Mouse (Mus musculus): ENCODE results near the gene Bcl9.

DNA sequence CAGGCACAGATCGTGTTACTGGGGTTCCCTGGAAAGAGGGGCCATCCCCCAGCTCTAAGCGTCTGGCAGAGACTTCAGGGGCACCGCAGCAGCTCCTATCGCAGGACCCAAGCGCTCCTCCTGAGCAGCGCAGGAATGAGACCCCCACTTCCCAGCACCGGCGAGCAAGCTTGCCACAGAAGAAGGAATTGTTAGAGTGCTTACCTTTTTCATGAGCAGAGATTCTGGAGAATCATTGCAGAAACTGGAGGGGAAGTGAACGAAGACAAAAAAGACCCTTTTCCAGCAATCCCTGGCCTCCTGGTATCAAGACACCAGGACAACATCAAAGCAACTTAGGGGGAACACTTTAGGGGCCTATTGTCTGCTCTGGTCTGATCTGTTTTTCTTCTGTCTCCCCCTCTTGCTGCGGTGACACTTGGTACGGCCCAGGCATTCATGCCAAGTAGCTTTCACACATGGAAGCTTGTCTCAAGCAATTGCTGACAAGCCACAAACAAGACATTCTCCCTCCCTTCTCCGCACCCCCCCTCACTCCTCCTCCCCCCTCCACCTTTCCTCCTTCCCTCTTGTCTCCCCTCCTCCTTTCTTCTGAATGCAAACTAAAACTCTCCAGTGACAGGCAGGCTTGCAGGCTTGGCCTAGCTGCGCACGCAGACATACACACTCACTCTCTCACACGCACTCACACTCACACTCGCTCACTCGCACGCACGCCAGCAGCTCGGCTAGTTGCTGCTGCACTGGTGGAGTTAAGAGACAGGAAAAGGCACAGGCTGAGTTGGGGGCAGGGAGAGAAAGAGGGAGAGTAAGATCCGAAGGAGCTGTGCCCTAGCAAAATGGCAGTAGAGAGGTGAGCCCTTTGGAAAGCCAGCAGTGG, at the start of gene Bcl9:
- TF ChIP-seq MAX (IDR thresholded peaks at IDR 0.05; ENCODE audit: low read length) = no peak
- no peak for TF ChIP-seq EP300 (IDR thresholded peaks at IDR 0.05; ENCODE audit: low read length)
- TF ChIP-seq MEF2A (IDR thresholded peaks at IDR 0.05; ENCODE audit: borderline replicate concordance, low read depth, low read length) = no peak
- no peak for TF ChIP-seq CTCF (conservative IDR thresholded peaks at IDR 0.05 in 1 of 2, IDR thresholded peaks at IDR 0.05 in 1 of 2; ENCODE audit: low read depth in 2 of 2, low read length in 2 of 2)
- TF ChIP-seq MXI1 (IDR thresholded peaks at IDR 0.05; ENCODE audit: low read depth, low read length) = no peak
- no peak for TF ChIP-seq BHLHE40 (IDR thresholded peaks at IDR 0.05; ENCODE audit: low read depth, low read length)
- no peak for TF ChIP-seq NELFE (IDR thresholded peaks at IDR 0.05; ENCODE audit: low read depth, low read length)
- TF ChIP-seq ZC3H11A (IDR thresholded peaks at IDR 0.05; ENCODE audit: low read depth, low read length) = no peak
- TF ChIP-seq POLR2A (IDR thresholded peaks at IDR 0.05; ENCODE audit: low read depth, low read length) = no peak
- no peak for TF ChIP-seq GABPA (IDR thresholded peaks at IDR 0.05; ENCODE audit: insufficient replicate concordance, low read depth, low read length)
- no peak for TF ChIP-seq E2F4 (IDR thresholded peaks at IDR 0.05; ENCODE audit: insufficient replicate concordance, low read depth, low read length)
- TF ChIP-seq NRF1 (IDR thresholded peaks at IDR 0.05; ENCODE audit: low read depth, low read length) = no peak
- TF ChIP-seq MYC (IDR thresholded peaks at IDR 0.05; ENCODE audit: low read depth, low read length) = no peak
- TF ChIP-seq PAX5 (IDR thresholded peaks at IDR 0.05; ENCODE audit: low read length) = no peak

Measured in CH12.LX (cell line).